Mouse (Mus musculus): ENCODE results near the gene Gm12789.
"Not testable (repeated sequence)": the region's sequence is repeated elsewhere in the genome, so short reads cannot be mapped to it uniquely, and the experiment has no call there.

Gm12789 gene

DNA sequence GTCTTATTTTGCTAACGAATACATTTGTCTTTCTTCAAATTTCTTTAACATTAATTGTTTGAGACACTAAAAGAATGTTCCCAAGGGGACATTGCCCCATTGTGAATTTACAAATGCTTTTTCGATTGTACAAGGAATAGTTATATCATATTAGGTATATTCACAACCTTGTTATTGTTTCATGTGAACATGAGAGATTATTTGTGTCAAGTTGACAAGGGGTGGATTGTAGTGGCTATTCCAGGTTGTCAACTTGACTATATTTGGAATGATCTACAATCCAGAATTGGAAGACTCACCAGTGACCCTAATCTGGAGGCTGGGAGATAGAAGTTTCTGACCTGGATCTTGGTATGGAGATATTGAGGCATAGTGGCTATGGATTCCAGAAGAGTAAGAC, at the start of gene Gm12789:
TSS of gene Gm12789 (plus strand) at position 301 of the 400 bp plus-strand sequence.
- DNase-seq = not testable (repeated sequence)

GRCm38 (mm10) chr4:101940107-101940506, 46.3 kb upstream of the Gm12789 start, which contains the start of gene Gm12794:
TSS of gene Gm12794 (plus strand) at chr4:101940407.
- not testable (repeated sequence) for DNase-seq

DNA sequence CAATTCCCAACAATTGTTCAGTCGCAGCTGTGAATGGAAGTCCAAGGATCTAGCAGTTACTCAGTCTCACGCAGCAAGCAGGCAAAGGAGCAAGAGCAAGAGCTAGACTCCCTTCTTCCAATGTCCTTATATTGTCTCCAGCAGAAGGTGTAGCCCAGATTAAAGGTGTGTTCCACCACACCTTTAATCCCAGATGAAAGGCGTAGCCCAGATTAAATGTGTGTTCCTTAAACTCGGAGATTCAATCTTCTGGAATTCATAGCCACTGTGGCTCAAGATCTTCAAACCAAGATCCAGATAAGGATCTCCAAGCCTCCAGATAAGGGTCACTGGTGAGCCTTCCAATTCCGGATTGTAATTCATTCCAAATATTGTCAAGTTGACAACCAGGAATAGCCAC, 5.5 kb upstream of the Gm12789 start, which contains the start of gene Gm12790:
TSS of gene Gm12790 (minus strand) at position 101 of the 400 bp plus-strand sequence.
- DNase-seq = not testable (repeated sequence)

DNA sequence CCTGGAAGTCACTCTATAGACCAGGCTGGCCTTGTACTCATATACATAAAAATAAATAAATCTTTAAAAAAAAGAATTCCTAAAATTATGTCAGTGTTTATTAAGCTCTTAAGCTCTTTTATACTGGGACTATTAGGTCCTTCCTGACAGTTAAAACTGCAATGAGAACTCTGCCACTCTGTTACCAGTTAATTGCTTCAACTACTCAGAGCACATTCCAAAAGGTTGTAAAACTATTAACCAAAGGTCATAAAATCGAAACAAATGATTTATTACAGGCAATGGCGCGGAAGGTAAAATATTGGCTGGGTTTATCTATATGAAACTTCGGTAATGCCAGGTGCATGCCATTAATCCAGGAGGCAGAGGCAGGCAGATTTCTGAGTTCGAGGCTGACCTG, 748 bp upstream of the Gm12789 start:
- no peak for DNase-seq

DNA sequence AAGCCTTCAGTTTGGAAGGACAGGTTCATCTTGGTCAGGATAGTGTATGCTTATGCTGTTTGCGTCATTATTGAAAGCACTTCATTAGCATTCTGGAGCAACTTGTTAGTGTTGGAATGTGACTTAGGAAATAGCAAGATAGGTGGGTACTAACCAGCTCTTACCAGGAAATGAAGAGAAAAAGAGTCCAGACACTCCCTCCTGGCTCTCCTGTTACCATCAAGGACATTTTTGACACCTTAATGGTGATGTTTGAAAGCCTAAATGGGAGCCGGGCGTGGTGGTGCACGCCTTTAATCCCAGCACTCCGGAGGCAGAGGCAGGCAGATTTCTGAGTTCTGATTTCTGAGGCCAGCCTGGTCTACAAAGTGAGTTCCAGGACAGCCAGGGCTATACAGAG, 11.0 kb downstream of the Gm12789 start:
- no peak for DNase-seq

DNA sequence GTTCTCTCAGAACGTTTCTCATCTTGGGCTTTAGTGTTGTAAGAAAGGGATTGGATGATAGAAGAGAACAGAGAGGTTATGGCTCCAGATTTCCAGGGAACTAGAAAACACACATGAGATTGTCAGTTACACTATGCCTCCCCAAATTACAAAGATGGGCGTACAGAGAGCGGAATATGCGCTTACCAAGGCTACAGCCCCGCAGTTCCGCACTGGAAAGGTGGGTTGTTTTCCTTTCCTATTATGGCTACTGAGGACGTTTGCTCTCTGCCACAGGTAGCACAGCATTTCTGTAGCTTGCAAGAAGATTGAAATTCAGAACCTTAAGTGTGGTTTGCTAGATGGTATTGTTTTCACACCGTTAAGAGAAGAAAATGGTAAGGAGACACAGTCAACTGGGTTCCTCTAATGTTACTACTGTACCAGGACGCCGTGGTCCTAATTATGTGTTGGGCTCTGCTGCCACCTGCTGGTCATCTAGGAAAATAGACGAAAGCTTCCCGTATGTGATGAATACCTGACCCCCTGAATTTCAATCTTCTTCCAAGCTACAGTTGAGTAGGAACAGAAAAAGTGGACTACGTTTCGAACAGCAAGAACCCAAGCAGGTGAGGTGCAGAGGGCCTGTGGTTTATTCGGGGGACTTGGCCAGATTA, 12.0 kb downstream of the Gm12789 start:
- peak; percentile 55 for DNase-seq

DNA sequence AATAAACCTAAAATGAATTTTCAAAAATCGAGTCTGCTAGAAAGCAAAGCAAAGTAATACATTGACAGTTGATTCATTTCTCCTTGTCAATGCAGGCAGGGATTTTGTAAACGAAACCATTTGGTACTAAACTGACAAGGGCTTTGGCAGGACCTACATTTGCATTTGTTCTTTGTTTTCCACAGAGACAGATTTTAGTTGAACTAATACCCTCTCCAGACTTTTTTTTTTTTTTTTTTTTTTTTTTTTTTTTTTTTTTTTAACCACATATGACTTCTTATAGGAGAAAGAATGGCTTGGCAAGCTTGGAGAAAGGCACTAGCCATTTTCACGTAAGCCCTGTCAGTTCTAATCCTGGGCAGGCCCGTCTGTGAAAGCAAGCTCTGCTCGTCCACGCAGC, 40.2 kb downstream of the Gm12789 start:
- no peak for DNase-seq

Data from kidney, adult 9 months (tissue).